Mouse (Mus musculus) liver, postnatal 0 days (tissue): ENCODE results near the gene Hectd2.

Source experiments
- CTCF ChIP-seq: sonication (generic); IDR thresholded peaks from 2 replicates; pipeline ENCODE4 v1.5.1; 2016; ENCODE audit warnings: antibody characterized with exemption, low read depth
- EP300 ChIP-seq: IDR thresholded peaks from 2 replicates; pipeline ENCODE4 v1.6.1; 2016; ENCODE audit warnings: antibody characterized with exemption, low read depth, mild to moderate bottlenecking

DNA sequence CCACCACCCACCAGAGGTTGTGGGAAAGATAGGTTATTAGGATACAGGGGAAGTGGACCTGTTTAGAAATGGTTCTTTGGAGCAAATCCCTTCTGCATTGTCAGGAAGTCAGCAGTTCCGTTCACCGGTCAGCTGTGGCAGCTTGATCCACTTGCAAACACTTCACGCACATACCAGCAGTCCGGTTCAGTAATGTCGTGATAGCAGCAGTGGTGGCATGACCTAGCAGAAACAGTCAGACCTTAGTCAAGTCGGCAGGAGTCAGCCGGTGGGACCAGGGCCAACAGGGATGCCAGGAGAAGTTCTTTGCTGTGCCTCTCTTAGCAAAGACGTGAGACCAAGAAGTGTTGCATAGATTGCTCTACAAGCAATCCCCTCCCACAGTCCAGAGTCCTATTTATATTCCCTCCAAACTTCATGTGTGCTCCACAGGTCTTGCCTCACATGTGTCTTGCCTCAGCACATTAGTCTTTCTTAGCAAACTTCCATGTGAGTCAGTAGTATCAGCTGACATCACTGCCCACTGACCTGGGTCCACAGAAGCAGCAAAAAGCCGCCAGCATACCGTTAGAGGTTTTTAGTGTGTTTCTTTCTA lies 14.3 kb upstream of the Hectd2 start:
- no peak for TF ChIP-seq EP300
- TF ChIP-seq CTCF: no peak
